8 mouse cellular contexts compared by ENCODE assay signal in the genomic region with DNA sequence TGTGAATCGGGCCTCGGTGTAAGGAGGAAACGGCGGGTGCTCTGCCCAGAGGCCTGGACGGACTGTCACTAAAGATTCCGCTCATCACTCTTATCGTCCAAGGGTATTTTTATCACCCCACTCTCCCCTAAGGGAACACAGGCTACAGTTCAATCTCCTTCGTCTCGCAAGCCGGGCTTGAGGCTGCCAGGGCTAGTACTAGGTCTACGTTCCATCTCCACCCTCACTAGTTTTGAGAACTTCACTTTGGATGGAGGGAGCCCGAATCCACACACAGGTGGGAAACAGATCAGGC. TPM values are rescaled to one million over a fixed set of nuclear protein-coding genes. Genes with fewer than 3 reads are reported as not detected.
DNase-seq lines count a peak whose midpoint lies in the region; ATAC-seq and TF ChIP-seq lines count a peak whose summit lies in the region.

No protein-coding gene starts in this region.

- H3K9ac ChIP-seq in liver, embryonic 14.5 days (replicated peaks) = peak overlapping the region; percentile 86

- peak overlapping the region; percentile 90 for H3K4me2 ChIP-seq in liver, embryonic 14.5 days (ENCODE audit: low read depth)

- TF ChIP-seq EP300 in liver, embryonic 14.5 days (IDR thresholded peaks at IDR 0.05; ENCODE audit: low read depth) = no peak

- no peak for TF ChIP-seq CTCF in cerebellum, adult 2 months (IDR thresholded peaks at IDR 0.05; ENCODE audit: borderline replicate concordance, insufficient read depth, low read depth, low read length)
- no peak for TF ChIP-seq CTCF in testis, adult 2 months (IDR thresholded peaks at IDR 0.05; ENCODE audit: control insufficient read depth, insufficient read depth, insufficient replicate concordance, low read depth, low read length)
- TF ChIP-seq CTCF in liver, embryonic 14.5 days (IDR thresholded peaks at IDR 0.05; ENCODE audit: low read depth) = no peak

- H3K4me1 ChIP-seq in cerebellum, adult 2 months (ENCODE audit: control insufficient read depth, insufficient read depth, low read length) = peaks cover 16% of the 10 kb centered on the region
- peaks cover 16% of the 10 kb centered on the region for H3K4me1 ChIP-seq in testis, adult 2 months (ENCODE audit: control insufficient read depth, insufficient read depth, low read length)
- peaks cover 7 to 8% of the 10 kb centered on the region in 2 experiments for H3K4me1 ChIP-seq in liver, embryonic 14.5 days (replicated peaks; ENCODE audit: control insufficient read depth in 2 of 2, insufficient read depth in 2 of 2, low read length in 1 of 2)

- peak overlapping the region; percentile 91 for H3K27ac ChIP-seq in cerebellum, adult 2 months (ENCODE audit: insufficient read depth, low read length)
- H3K27ac ChIP-seq in testis, adult 2 months (ENCODE audit: control insufficient read depth, insufficient read depth, low read depth, low read length) = peak overlapping the region; percentile 95
- peak overlapping the region; percentile 82 for H3K27ac ChIP-seq in liver, embryonic 14.5 days

- 4% methylated on average over 12 of the region's 12 CpGs for WGBS in cerebellum, adult 2 months
- 3% methylated on average over 12 of the region's 12 CpGs for WGBS in liver, embryonic 14.5 days (ENCODE audit: insufficient replicate concordance)

- peaks cover 4% of the 10 kb centered on the region for H3K36me3 ChIP-seq in testis, adult 2 months (ENCODE audit: control insufficient read depth, insufficient read depth, low read length)
- peaks cover 39% of the 10 kb centered on the region for H3K36me3 ChIP-seq in liver, embryonic 14.5 days (replicated peaks; ENCODE audit: control insufficient read depth, insufficient read depth, low read depth)

- H3K9me3 ChIP-seq in liver, embryonic 14.5 days (ENCODE audit: control insufficient read depth, low read length) = no peaks in the 10 kb centered on the region

- DNase-seq in cerebellum, adult 2 months = no peak
- no peak for DNase-seq in cerebellum, adult 8-10 months
- DNase-seq in testis, postnatal 14 days (ENCODE audit: low spot score) = no peak
- DNase-seq in liver, embryonic 14.5 days (ENCODE audit: low read depth in 3 of 3, low spot score in 3 of 3) = no peak
- no peak for DNase-seq in adipocyte (ENCODE audit: low spot score)
- no peak for DNase-seq in right cerebral cortex, postnatal 25 days
- DNase-seq in c-Kit-positive CD71-positive TER-119-positive erythroid progenitor cells, embryonic 14.5 days (ENCODE audit: low spot score) = no peak

- H3K4me3 ChIP-seq in cerebellum, adult 2 months (replicated peaks; ENCODE audit: insufficient read depth, low read depth, low read length) = peak overlapping the region; percentile 77
- H3K4me3 ChIP-seq in testis, adult 2 months (ENCODE audit: control insufficient read depth, low read depth, low read length) = peak overlapping the region; percentile 97
- H3K4me3 ChIP-seq in liver, embryonic 14.5 days (ENCODE audit: insufficient read depth in 1 of 2, low read depth in 2 of 2, low read length in 2 of 2) = peak overlapping the region; percentile 77 to 82

- H3K27me3 ChIP-seq in cerebellum, adult 2 months (ENCODE audit: control insufficient read depth, insufficient read depth, low read length) = no peaks in the 10 kb centered on the region
- H3K27me3 ChIP-seq in testis, adult 2 months (ENCODE audit: control insufficient read depth, insufficient read depth, low read length) = no peaks in the 10 kb centered on the region
- no peaks in the 10 kb centered on the region for H3K27me3 ChIP-seq in liver, embryonic 14.5 days (ENCODE audit: control insufficient read depth, insufficient read depth, low read length)

- ATAC-seq in liver, embryonic 14.5 days (ENCODE audit: insufficient read depth) = no peak

- TF ChIP-seq POLR2A in cerebellum, adult 2 months (IDR thresholded peaks at IDR 0.05; ENCODE audit: borderline replicate concordance, insufficient read depth, low read length) = no peak
- TF ChIP-seq POLR2A in testis, adult 2 months (IDR thresholded peaks at IDR 0.05; ENCODE audit: control insufficient read depth, low read depth, low read length) = no peak; the same call in 1 of the 2 replicates

RNA-seq across cellular contexts. Expression of gene Usp19, which starts 0.8 kb away (rescaled TPM):
- 192 and 212 TPM in 2 replicates for polyA plus RNA-seq in cerebellum, adult 2 months (2012; rRNA removed)
- 128 and 134 TPM in 2 replicates for polyA plus RNA-seq in testis, adult 2 months (2012; rRNA removed)
- 33.9 and 36.0 TPM in 2 replicates for polyA plus RNA-seq in liver, embryonic 14.5 days (2012; rRNA removed)
- polyA plus RNA-seq in liver, embryonic 14.5 days (2014; fragmentation: Nextera tagmentation; extraction: Ambion mirVana) = 17.1 and 22.5 TPM in 2 replicates

RNA-seq across cellular contexts. Expression of gene Lamb2, which starts 11.7 kb away (rescaled TPM):
- polyA plus RNA-seq in cerebellum, adult 2 months (2012; rRNA removed) = 31.0 and 34.2 TPM in 2 replicates
- polyA plus RNA-seq in testis, adult 2 months (2012; rRNA removed) = 23.3 and 24.3 TPM in 2 replicates
- polyA plus RNA-seq in liver, embryonic 14.5 days (2012; rRNA removed) = 8.3 and 9.1 TPM in 2 replicates
- 4.3 and 5.8 TPM in 2 replicates for polyA plus RNA-seq in liver, embryonic 14.5 days (2014; fragmentation: Nextera tagmentation; extraction: Ambion mirVana)

RNA-seq across cellular contexts. Expression of gene Qars, which starts 16.3 kb away (rescaled TPM):
- polyA plus RNA-seq in cerebellum, adult 2 months (2012; rRNA removed) = 99.4 and 107 TPM in 2 replicates
- 159 and 195 TPM in 2 replicates for polyA plus RNA-seq in testis, adult 2 months (2012; rRNA removed)
- 88.6 and 184 TPM in 2 replicates for polyA plus RNA-seq in liver, embryonic 14.5 days (2012; rRNA removed)
- 61.3 and 65.8 TPM in 2 replicates for polyA plus RNA-seq in liver, embryonic 14.5 days (2014; fragmentation: Nextera tagmentation; extraction: Ambion mirVana)

RNA-seq across cellular contexts. Expression of gene Qrich1, which starts 25.4 kb away (rescaled TPM):
- polyA plus RNA-seq in cerebellum, adult 2 months (2012; rRNA removed) = 117 and 124 TPM in 2 replicates
- polyA plus RNA-seq in testis, adult 2 months (2012; rRNA removed) = 196 and 208 TPM in 2 replicates
- polyA plus RNA-seq in liver, embryonic 14.5 days (2012; rRNA removed) = 34.0 and 40.6 TPM in 2 replicates
- 39.8 and 46.3 TPM in 2 replicates for polyA plus RNA-seq in liver, embryonic 14.5 days (2014; fragmentation: Nextera tagmentation; extraction: Ambion mirVana)

RNA-seq across cellular contexts. Expression of gene Klhdc8b, which starts 29.9 kb away (rescaled TPM):
- polyA plus RNA-seq in cerebellum, adult 2 months (2012; rRNA removed) = 36.2 and 47.1 TPM in 2 replicates
- 15.2 and 18.7 TPM in 2 replicates for polyA plus RNA-seq in testis, adult 2 months (2012; rRNA removed)
- 13.1 and 16.5 TPM in 2 replicates for polyA plus RNA-seq in liver, embryonic 14.5 days (2012; rRNA removed)
- polyA plus RNA-seq in liver, embryonic 14.5 days (2014; fragmentation: Nextera tagmentation; extraction: Ambion mirVana) = 6.9 and 9.5 TPM in 2 replicates
